Mouse (Mus musculus): ENCODE results near the gene Gm2174. TPM values are rescaled to one million over a fixed set of nuclear protein-coding genes. Genes with fewer than 3 reads are reported as not detected.

Gene Gm2174
- total RNA-seq (2021) = not detected

GRCm38 (mm10) chrX:56447524-56448015 is at the start of gene Gm2174:
Gene Gm2174 (plus strand): TSS chrX:56447965.
- intact Hi-C loops (cut with DNase I) = no loop called here

GRCm38 (mm10) chrX:56404646-56405045 is 43.1 kb upstream of the Gm2174 start:
- intact Hi-C loops (cut with DNase I) = no loop called here
- DNase-seq (ENCODE audit: low spot score in 2 of 2) = no peak

More at GRCm38 (mm10) chrX:56447524-56448015, at the start of gene Gm2174:
- DNase-seq (ENCODE audit: low spot score in 2 of 2) = no peak

- DNase-seq (ENCODE audit: low spot score in 2 of 2) = no peak
- intact Hi-C loops (cut with DNase I) = no loop called here
Measured at GRCm38 (mm10) chrX:56405482-56405881, 42.3 kb upstream of the Gm2174 start.

GRCm38 (mm10) chrX:56406128-56406527 is 41.6 kb upstream of the Gm2174 start:
- intact Hi-C loops (cut with DNase I) = no loop called here
- no peak for DNase-seq (ENCODE audit: low spot score in 2 of 2)

- DNase-seq (ENCODE audit: low spot score in 2 of 2) = no peak
- intact Hi-C loops (cut with DNase I) = no loop called here
Measured at GRCm38 (mm10) chrX:56416277-56416676, 31.5 kb upstream of the Gm2174 start.

GRCm38 (mm10) chrX:56417541-56417940 is 30.2 kb upstream of the Gm2174 start:
- intact Hi-C loops (cut with DNase I) = no loop called here
- DNase-seq (ENCODE audit: low spot score in 2 of 2) = no peak

GRCm38 (mm10) chrX:56430601-56431000 is 17.2 kb upstream of the Gm2174 start:
- intact Hi-C loops (cut with DNase I) = no loop called here
- DNase-seq (ENCODE audit: low spot score in 2 of 2) = no peak

GRCm38 (mm10) chrX:56435758-56436283 is 11.9 kb upstream of the Gm2174 start:
- intact Hi-C loops (cut with DNase I) = no loop called here
- DNase-seq (ENCODE audit: low spot score in 2 of 2) = peak in 1 of 2 experiments; percentile 15

- intact Hi-C loops (cut with DNase I) = no loop called here
- peak in 1 of 2 experiments; percentile 11 for DNase-seq (ENCODE audit: low spot score in 2 of 2)
Measured at GRCm38 (mm10) chrX:56446487-56447428, 1.0 kb upstream of the Gm2174 start.

- intact Hi-C loops (cut with DNase I) = loop anchor here (1.0 to 10.0 kb wide), 2 partner anchors 25 to 140 kb away; partner anchors contain the start of gene Mmgt1
- peak; percentile 77 to 90 for DNase-seq (ENCODE audit: low spot score in 2 of 2)
Measured at GRCm38 (mm10) chrX:56454671-56455371, 7.1 kb downstream of the Gm2174 start, which contains the start of gene Ints6l. Gene Ints6l (plus strand): TSS chrX:56454857.

GRCm38 (mm10) chrX:56455372-56456246 is 7.8 kb downstream of the Gm2174 start:
- peak; percentile 80 to 93 for DNase-seq (ENCODE audit: low spot score in 2 of 2)
- intact Hi-C loops (cut with DNase I) = loop anchor here (1.0 to 10.0 kb wide), 2 partner anchors 25 to 139 kb away; partner anchors contain the start of gene Mmgt1

- no peak for DNase-seq (ENCODE audit: low spot score in 2 of 2)
- intact Hi-C loops (cut with DNase I) = loop anchor here (10.0 kb wide), 1 partner anchor 138 kb away; the partner anchor contains the start of gene Mmgt1
Measured at GRCm38 (mm10) chrX:56456379-56456778, 8.6 kb downstream of the Gm2174 start.

- DNase-seq (ENCODE audit: low spot score in 2 of 2) = no peak
- intact Hi-C loops (cut with DNase I) = no loop called here
Measured at GRCm38 (mm10) chrX:56462020-56462933, 14.5 kb downstream of the Gm2174 start.

GRCm38 (mm10) chrX:56464906-56465305 is 17.1 kb downstream of the Gm2174 start:
- no peak for DNase-seq (ENCODE audit: low spot score in 2 of 2)
- intact Hi-C loops (cut with DNase I) = no loop called here

GRCm38 (mm10) chrX:56467688-56468087 is 19.9 kb downstream of the Gm2174 start:
- DNase-seq (ENCODE audit: low spot score in 2 of 2) = no peak
- intact Hi-C loops (cut with DNase I) = no loop called here

GRCm38 (mm10) chrX:56468422-56468821 is 20.7 kb downstream of the Gm2174 start:
- DNase-seq (ENCODE audit: low spot score in 2 of 2) = no peak
- intact Hi-C loops (cut with DNase I) = no loop called here

GRCm38 (mm10) chrX:56474035-56474434 is 26.3 kb downstream of the Gm2174 start:
- DNase-seq (ENCODE audit: low spot score in 2 of 2) = no peak
- intact Hi-C loops (cut with DNase I) = no loop called here

GRCm38 (mm10) chrX:56477553-56477952 is 29.8 kb downstream of the Gm2174 start:
- intact Hi-C loops (cut with DNase I) = no loop called here
- no peak for DNase-seq (ENCODE audit: low spot score in 2 of 2)

Data from left cerebral cortex, postnatal 25 days (tissue).